Mouse (Mus musculus) hindbrain, postnatal 0 days (tissue): Measurements from ENCODE around the gene Ctdsp2. TPM values are rescaled to one million over a fixed set of nuclear protein-coding genes. Genes with fewer than 3 reads are reported as not detected.

Experiments
- ATAC-seq: fragments of 200-750 bp; cut with Nextera tagmentation; 2 replicates; pipeline ENCODE4 v1.8.0; 2017; ENCODE audit warnings: mild to moderate bottlenecking, moderate TSS enrichment, moderate library complexity
- DNase-seq: peaks from one replicate; pipeline ENCODE4 v3.0.0-alpha.2; 2015; ENCODE audit warnings: low spot score
- H3K27ac ChIP-seq: fragments of 300-500 bp; sonication (generic); 2 replicates; pipeline ENCODE4 v1.5.1; 2014; ENCODE audit warnings: mild to moderate bottlenecking
- H3K27me3 ChIP-seq: fragments of 300-500 bp; sonication (generic); 2 replicates; pipeline ENCODE4 v1.6.1; 2014; ENCODE audit warnings: low read length, mixed read lengths; ENCODE audit not compliant: insufficient read depth
- H3K36me3 ChIP-seq: fragments of 300-500 bp; sonication (generic); 2 replicates; pipeline ENCODE4 v1.6.1; 2014; ENCODE audit warnings: low read length, mixed read lengths; ENCODE audit not compliant: insufficient read depth
- H3K4me1 ChIP-seq: fragments of 300-500 bp; sonication (generic); 2 replicates; pipeline ENCODE4 v1.6.1; 2014; ENCODE audit warnings: antibody characterized with exemption, low read length, mixed read lengths; ENCODE audit not compliant: insufficient read depth
- H3K4me2 ChIP-seq: fragments of 300-500 bp; sonication (generic); 2 replicates; pipeline ENCODE4 v1.6.1; 2014; ENCODE audit warnings: low read depth, mild to moderate bottlenecking, low read length, moderate library complexity, mixed read lengths
- H3K4me3 ChIP-seq: fragments of 300-500 bp; sonication (generic); 2 replicates; pipeline ENCODE4 v1.5.1; 2014; ENCODE audit warnings: low read length
- H3K9ac ChIP-seq: fragments of 300-500 bp; sonication (generic); replicated peaks from 2 replicates; pipeline ENCODE4 v1.6.1; 2014; ENCODE audit warnings: mild to moderate bottlenecking, low read length, moderate library complexity, mixed read lengths
- H3K9me3 ChIP-seq: fragments of 300-500 bp; sonication (generic); 2 replicates; pipeline ENCODE4 v1.6.1; 2016; ENCODE audit warnings: low read length, mixed read lengths
- CTCF ChIP-seq: IDR thresholded peaks from 2 replicates; pipeline ENCODE4 v1.5.1; 2016; ENCODE audit warnings: antibody characterized with exemption, control low read depth, low read depth
- WGBS: fragments of 180-500 bp; shearing (Covaris S2); extraction: QIAGEN DNeasy Blood & Tissue Kit; methylation state at CpG from one replicate; pipeline ENCODE4 v1.1.7; 2014; 5-methylcytosine and 5-hydroxymethylcytosine counted together
- polyA plus RNA-seq: library from polyadenylated mRNA; unstranded; fragments of >200 nt; fragmentation: Nextera tagmentation; extraction: Ambion mirVana; gene quantifications from 2 replicates; pipeline ENCODE4 v1.2.1, GENCODE M21; 2015
- total RNA-seq: library from RNA; depleted of rRNA; stranded (reverse); fragments of >200 nt; gene quantifications from 2 replicates; pipeline ENCODE4 v1.2.3, GENCODE M21; 2014

Ctdsp2 gene
- total and polyA plus RNA-seq, 2 experiments from 2014 or later, result 16.7 to 64.5 TPM

DNA sequence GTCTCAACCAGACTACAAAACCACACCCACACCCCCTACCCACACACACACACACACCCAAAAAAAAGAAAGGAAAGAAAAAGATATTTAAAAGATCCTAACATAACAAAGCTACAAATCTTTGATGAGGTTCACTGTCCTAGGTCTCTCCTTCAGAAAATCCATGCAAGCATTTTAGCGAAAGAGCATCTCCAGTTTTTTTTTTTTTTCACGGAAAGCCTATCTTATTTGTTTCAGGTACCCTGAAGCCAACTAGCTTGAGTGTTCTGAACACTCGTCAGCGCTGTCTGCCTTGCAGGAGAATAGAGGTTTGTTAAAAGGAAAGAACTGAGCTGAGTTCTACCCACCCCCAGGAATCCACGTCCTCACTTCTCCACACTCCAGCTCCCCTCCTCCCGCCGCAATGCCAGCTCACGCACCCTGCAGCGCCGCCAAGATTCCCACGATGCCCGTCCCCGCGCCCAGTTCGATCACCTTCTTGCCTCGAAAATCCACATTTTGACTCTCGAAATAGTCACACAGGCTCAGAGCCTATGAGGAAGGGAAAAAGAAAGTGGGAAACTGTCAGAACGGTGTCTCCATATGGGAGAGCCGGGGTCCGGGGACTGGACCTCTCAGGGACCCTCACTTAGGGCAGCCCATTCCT, 62.2 kb downstream of the Ctdsp2 start:
- peak overlapping the region; percentile 66; the same call in 1 of the 2 replicates for H3K27ac ChIP-seq
- H3K4me1 ChIP-seq, result no peaks in the 10 kb centered on the region
- ATAC-seq, result no peak
- TF ChIP-seq CTCF, result no peak
- H3K36me3 ChIP-seq, result no peaks in the 10 kb centered on the region
- no peaks in the 10 kb centered on the region for H3K27me3 ChIP-seq
- under 1% methylated on average over 20 of the region's 20 CpGs for WGBS
- H3K9me3 ChIP-seq, result no peaks in the 10 kb centered on the region
- H3K9ac ChIP-seq, result peak overlapping the region; percentile 61
- peak overlapping the region; percentile 100 for H3K4me2 ChIP-seq
- DNase-seq, result peak; percentile 24
- peak overlapping the region; percentile 82 for H3K4me3 ChIP-seq

DNA sequence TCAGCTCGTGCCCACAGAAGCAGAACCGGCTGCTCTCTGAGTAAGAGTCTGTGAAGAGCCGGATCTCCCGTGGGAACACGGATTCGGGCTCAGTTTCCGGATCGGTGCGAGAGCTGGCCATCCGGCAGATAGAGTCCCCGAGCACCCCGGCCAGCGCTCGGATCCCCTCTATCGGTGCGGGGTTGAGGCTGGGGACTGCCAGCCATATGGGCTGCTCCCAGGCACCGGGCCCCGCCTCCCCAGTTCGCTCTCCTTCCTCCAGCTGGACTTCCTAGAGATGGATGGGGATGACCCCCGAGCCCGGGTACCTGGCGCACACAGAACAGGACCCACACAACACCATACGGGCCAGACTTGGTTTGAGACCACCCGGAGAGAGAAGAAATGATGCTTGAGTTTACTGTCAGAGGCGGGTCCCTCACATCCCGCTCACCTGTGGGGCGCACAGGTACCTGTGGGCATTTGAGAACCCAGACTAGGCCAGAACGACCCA, 62.8 kb downstream of the Ctdsp2 start, which contains the start of the genes Mettl1 and Eef1akmt3:
TSS of gene Mettl1 (plus strand) at position 141 of the 493 bp plus-strand sequence.
TSS of gene Eef1akmt3 (minus strand) at position 240 of the 493 bp plus-strand sequence.
- WGBS, result 2% methylated on average over 28 of the region's 28 CpGs
- peak; percentile 54 for DNase-seq

DNA sequence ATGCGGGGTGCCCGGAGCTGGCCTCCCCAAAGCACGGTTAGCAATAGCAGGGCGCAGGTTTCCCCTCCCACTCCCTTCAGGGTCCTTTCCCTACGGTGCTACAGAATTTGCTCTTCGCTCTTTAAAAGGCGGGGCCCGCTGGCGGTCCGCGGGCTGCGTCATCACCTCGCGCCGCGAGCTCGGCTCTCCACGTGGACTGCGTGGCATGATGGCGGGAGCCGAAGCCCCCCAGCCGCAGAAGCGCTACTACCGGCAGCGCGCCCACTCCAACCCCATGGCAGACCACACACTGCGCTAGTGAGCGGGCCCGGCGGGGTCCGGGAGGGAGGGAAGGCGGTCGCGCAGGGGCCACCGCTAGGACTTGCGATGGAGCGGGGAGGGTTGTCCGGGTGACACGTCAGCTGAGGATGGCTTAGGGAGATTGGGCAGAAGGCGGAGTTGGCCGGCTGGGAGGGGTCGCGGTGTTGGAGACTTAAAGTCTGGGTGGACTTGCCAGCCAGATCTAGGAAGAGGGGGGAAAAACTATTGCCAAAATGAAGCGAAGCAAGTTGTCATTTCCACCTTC, 63.3 kb downstream of the Ctdsp2 start:
- Histone ChIP-seq H3K36me3 (no peaks in the 10 kb centered on the region), H3K9ac (peak overlapping the region; percentile 61), H3K27ac (peak overlapping the region; percentile 66; the same call in 1 of the 2 replicates), H3K4me2 (peak overlapping the region; percentile 100), H3K4me3 (peak overlapping the region; percentile 82), H3K27me3 (no peaks in the 10 kb centered on the region), H3K4me1 (no peaks in the 10 kb centered on the region), H3K9me3 (no peaks in the 10 kb centered on the region)
- ATAC-seq (peak; percentile 92), DNase-seq (peak; percentile 96)
- WGBS, result under 1% methylated on average over 44 of the region's 44 CpGs
- TF ChIP-seq CTCF, result no peak; the same call in 1 of the 2 replicates

More for the DNA sequence above, 62.8 kb downstream of the Ctdsp2 start, which contains the start of the genes Mettl1 and Eef1akmt3:
- H3K36me3 ChIP-seq, result no peaks in the 10 kb centered on the region
- peak within 1 kb of the TSS; percentile 61 for H3K9ac ChIP-seq
- H3K9me3 ChIP-seq, result no peaks in the 10 kb centered on the region
- H3K4me1 ChIP-seq, result no peaks in the 10 kb centered on the region
- peak within 1 kb of the TSS; percentile 82 for H3K4me3 ChIP-seq
- peak; percentile 52 for ATAC-seq
- peak within 1 kb of the TSS; percentile 66; the same call in 1 of the 2 replicates for H3K27ac ChIP-seq
- no peak for TF ChIP-seq CTCF
- no peaks in the 10 kb centered on the region for H3K27me3 ChIP-seq
- H3K4me2 ChIP-seq, result peak within 1 kb of the TSS; percentile 100

DNA sequence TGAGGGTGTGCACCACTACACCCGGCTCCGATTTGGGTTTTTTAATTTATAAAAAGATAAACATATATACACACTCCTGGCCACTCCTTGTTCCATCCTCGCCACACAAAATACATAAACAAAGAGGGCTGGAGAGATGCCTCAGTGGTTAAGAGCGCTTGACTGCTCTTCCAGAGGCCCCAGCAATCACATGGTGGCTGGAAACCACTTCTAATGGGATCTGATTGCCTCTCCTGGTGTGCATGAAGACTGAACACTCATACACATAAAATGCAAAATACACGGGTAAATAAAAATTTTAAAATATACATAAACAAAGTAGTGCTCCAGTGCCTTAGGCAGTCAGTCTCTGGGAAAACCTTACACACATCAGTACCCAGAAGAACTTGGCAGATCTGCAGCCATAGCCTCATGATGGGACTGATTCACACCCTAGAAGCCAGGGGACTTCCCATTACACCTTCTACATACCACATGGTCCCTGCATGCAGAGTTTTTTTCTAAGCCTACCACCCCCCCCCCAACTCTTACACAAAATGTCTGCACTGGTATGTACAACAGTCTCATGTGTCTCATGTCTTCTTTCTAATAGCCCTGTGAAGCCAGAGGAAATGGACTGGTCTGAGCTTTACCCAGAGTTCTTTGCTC, 64.1 kb downstream of the Ctdsp2 start:
- Histone ChIP-seq H3K4me2 (peak overlapping the region; percentile 100), H3K9me3 (no peaks in the 10 kb centered on the region), H3K27me3 (peaks cover 3% of the 10 kb centered on the region; the same call in 1 of the 2 replicates), H3K9ac (peak overlapping the region; percentile 61; the same call in 1 of the 2 replicates), H3K4me1 (no peaks in the 10 kb centered on the region), H3K36me3 (no peaks in the 10 kb centered on the region), H3K4me3 (peak overlapping the region; percentile 82), H3K27ac (no peak overlapping the region)
- 19% methylated on average over 5 of the region's 5 CpGs for WGBS
- ATAC-seq, result no peak
- no peak for TF ChIP-seq CTCF
- no peak for DNase-seq

DNA sequence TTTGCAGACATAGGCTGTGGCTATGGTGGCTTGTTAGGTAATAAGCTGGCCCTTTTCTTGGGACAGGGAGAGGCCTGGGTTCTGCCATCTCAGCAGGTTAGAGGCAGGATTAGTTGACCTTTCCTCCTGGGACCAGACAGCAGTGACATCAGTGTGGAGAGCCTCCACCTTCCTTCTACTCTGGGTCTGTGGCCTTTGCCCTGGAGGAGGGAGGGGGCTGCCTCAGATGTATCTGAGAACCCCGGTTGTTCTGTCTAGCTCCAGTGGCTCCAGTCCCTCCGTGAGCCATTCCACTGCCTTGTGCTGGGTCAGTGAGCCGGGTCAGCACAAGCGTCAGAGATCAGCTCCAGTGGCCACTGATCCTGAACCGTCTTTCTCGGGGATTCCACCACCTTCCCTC, 64.7 kb downstream of the Ctdsp2 start:
- H3K27ac ChIP-seq, result no peak overlapping the region
- H3K9ac ChIP-seq, result no peak overlapping the region
- 81% methylated on average over 6 of the region's 6 CpGs for WGBS
- no peaks in the 10 kb centered on the region for H3K4me1 ChIP-seq
- DNase-seq (no peak), ATAC-seq (no peak)
- H3K4me2 ChIP-seq, result no peak overlapping the region
- peaks cover 9% of the 10 kb centered on the region; the same call in 1 of the 2 replicates for H3K27me3 ChIP-seq
- no peaks in the 10 kb centered on the region for H3K9me3 ChIP-seq
- no peak for TF ChIP-seq CTCF
- H3K36me3 ChIP-seq, result no peaks in the 10 kb centered on the region
- H3K4me3 ChIP-seq, result no peak overlapping the region

DNA sequence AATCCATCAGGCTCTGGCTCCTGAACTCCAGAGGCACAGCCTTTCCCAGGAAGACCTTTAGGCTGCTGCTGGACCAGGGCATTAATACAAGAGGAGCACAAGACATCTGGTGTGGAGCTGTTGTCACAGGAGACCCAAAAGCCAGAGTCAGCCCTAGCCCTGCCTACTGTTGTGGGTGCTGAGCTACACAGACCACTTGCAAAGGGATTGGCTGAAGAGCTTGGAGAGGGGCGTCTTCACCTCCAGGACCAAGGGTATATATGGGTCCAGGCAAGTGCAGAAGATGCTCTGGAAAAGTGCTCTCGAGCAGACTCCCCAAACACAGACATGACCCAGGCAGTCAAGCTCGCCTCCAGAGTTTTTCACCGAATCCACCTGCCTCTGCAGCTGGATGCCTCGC, 69.4 kb downstream of the Ctdsp2 start, which contains the start of gene Cyp27b1:
TSS of gene Cyp27b1 (plus strand) at position 297 of the 400 bp plus-strand sequence.
- ATAC-seq (no peak), DNase-seq (no peak)
- no peaks in the 10 kb centered on the region for H3K9me3 ChIP-seq
- H3K4me1 ChIP-seq, result peaks cover 6% of the 10 kb centered on the region; the same call in 1 of the 2 replicates
- H3K27me3 ChIP-seq, result peaks cover 26% of the 10 kb centered on the region; the same call in 1 of the 2 replicates
- no peak for TF ChIP-seq CTCF
- H3K36me3 ChIP-seq, result no peaks in the 10 kb centered on the region
- no peak within 1 kb of the TSS for H3K27ac ChIP-seq
- 32% methylated on average over 5 of the region's 5 CpGs for WGBS
- no peak within 1 kb of the TSS for H3K9ac ChIP-seq
- H3K4me2 ChIP-seq, result peak within 1 kb of the TSS; percentile 8; the same call in 1 of the 2 replicates
- H3K4me3 ChIP-seq, result no peak within 1 kb of the TSS
